Mouse (Mus musculus): ENCODE measurements around the gene Kat6b.
A peak's percentile ranks its signal among the peaks of the same experiment; 100 is the strongest.
"Not testable (repeated sequence)": the region's sequence is repeated elsewhere in the genome, so short reads cannot be mapped to it uniquely, and the experiment has no call there.

Gene Kat6b

GRCm38 (mm10) chr14:21481231-21481630, at the start of gene Kat6b:
TSS of gene Kat6b (plus strand) at chr14:21481434.
- DNase-seq = no peak

DNA sequence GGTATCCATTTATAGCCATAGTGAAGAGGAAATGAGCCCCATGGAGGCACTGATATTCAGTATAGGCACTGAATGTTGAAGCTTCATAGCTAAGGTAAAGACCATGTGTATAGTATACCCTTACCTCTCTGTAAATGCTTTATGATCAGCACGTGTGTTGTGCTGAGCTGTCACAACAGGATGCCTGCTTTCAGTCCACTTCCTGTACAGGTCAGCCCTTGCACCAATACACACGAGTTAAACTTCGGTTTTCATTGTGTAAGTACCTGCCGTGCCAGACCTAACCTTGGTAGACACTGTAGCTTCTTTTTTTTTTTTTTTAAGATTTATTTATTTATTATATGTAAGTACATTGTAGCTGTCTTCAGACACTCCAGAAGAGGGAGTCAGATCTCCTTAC, 47.8 kb upstream of the Kat6b start:
- no peak for DNase-seq

- no peak for DNase-seq
Observed at GRCm38 (mm10) chr14:21433995-21434394, 47.2 kb upstream of the Kat6b start.

DNA sequence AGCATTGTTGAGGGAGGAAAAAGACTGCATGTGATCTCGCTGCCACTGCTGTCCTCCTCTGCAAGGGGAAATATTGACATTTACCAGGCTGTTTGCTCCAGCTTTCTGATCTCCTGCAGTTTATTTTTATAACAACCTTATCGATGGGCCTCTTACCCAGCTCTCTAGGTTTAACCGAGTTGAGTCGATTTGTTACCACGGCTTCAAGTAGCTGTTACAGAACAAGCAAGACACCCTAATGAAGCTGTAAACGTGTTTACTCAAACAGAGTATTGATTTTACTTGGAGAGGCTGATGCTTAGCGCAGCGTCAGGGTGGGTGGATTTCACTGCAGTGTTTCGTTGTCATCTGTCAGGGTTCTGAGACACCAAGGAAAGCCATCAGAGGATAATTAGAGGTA, 46.5 kb upstream of the Kat6b start:
- no peak for DNase-seq

GRCm38 (mm10) chr14:21439785-21440184, 41.4 kb upstream of the Kat6b start:
- no peak for DNase-seq

- DNase-seq = no peak
Observed at GRCm38 (mm10) chr14:21440526-21440925, 40.7 kb upstream of the Kat6b start.

- DNase-seq = no peak
Observed at GRCm38 (mm10) chr14:21441772-21442533, 39.3 kb upstream of the Kat6b start.

GRCm38 (mm10) chr14:21452581-21452980, 28.7 kb upstream of the Kat6b start:
- no peak for DNase-seq

- no peak for DNase-seq
Observed at GRCm38 (mm10) chr14:21453896-21454295, 27.3 kb upstream of the Kat6b start.

GRCm38 (mm10) chr14:21455654-21456350, 25.4 kb upstream of the Kat6b start:
- no peak for DNase-seq

GRCm38 (mm10) chr14:21456526-21456925, 24.7 kb upstream of the Kat6b start:
- DNase-seq = no peak

GRCm38 (mm10) chr14:21457876-21458275, 23.4 kb upstream of the Kat6b start:
- no peak for DNase-seq

- no peak for DNase-seq
Observed at GRCm38 (mm10) chr14:21458696-21459095, 22.5 kb upstream of the Kat6b start.

DNA sequence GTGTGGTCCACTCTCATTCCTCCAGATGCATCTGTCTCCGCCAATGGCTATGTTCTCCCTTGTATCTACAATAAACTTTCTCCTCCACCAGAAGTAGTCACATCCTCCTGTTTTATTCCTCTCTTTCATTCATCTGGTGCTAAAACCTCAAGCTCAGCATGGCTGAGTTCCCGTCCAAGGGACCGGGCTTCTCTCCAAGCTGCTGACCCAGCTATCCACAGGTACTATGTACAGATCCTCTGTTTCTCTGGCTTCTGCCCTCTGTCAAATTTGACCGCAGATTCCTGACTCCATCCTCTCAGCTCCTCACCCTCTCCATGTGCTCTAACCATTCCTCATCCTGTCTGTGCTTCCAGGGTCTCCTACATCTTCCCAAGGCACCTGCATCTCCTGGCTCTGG, 22.1 kb upstream of the Kat6b start:
- peak; percentile 12 for DNase-seq

GRCm38 (mm10) chr14:21462398-21462797, 18.8 kb upstream of the Kat6b start:
- no peak for DNase-seq

DNA sequence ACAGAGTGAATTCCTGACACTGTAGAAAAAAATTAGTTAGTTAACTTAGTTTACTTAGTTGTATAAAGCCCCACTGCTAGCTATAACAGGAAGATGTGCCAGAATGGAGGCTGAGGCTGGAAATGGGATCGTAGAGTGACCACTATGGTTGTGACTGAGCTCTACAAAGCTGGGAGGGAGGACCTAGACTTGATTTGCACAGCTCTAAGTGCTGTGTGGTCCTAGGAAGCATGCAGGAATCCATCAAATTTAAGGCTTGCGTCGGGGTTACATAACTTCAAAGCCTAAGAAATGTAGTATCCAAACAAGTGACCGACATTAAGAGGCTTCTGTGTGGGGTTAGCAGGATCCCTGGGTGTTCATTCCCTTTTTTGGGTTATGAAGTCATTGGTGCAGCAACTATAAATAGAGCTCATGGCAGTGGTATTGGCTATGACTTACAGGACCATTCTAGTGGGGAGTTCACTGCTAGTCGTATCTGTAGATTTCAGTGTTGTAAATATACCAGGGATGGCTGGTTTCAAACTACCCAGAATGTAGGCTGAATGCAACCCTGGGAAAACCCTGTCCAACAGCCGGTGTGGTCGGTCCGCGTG, 18.0 kb upstream of the Kat6b start:
- no peak for DNase-seq

DNA sequence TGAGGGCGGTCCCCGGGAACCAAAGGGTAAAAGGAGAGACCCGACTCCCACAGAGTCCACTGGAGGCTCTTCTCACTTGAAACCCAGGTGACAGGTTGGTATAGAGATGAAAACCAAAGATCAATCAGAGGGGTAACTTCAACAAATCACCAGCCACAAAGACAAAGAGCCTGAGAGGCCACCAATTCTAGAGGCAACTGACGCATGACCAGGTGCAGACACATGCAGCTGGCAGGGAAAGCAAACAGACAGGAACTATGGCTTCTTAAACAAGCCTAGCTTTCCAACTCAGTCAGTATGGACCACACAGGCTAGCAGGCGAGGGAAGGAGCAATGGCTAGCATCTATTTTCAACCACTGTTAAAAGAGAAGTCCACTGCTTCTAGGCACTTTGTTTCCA, 10.8 kb upstream of the Kat6b start:
- DNase-seq = no peak

DNA sequence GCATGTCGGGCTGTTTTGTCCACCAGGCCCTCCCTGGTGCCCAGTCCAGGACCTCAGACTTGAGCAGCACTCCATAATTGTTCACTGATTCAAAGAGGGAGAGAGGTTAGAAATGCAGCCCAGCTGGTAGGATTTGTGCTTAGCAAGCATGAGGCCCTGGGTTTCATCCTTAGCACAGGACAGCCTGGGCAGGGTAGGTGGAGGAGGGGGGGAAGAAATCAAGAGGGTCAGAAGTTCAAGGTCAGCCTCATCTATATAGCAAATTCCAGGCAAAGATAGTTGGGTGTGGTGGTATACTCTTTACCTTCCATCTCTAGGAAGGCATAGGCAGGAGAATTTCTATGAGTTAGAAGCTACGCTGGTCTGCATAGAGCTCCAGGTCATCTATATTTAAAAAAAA, 9.3 kb upstream of the Kat6b start:
- DNase-seq = no peak

DNA sequence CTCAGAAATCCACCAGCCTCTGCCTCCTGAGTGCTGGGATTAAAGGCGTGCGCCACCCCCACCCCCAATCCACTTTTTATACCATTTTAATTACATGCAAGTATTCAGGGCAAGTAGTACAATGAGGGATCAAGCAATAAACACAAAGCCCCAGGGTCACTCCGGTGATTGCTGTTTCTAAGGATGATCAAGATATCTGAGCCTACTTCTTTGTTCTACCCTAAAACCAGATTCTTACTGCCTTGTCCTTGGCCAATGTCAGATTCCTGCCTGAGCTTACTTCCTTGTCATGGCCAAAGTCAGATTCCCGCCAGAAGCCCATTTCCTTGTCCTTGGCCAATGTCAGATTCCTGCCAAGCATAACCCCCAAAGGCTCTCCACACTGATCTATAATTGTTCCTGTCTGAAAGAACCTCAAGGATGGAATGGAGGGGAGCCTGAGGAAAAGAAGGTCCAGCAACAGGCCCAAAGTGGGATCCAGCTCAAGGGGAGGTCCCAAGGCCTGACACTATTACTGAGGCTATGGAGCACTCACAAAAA, 6.6 kb upstream of the Kat6b start:
- DNase-seq = not testable (repeated sequence)

GRCm38 (mm10) chr14:21477181-21477580, 4.1 kb upstream of the Kat6b start:
- no peak for DNase-seq

DNA sequence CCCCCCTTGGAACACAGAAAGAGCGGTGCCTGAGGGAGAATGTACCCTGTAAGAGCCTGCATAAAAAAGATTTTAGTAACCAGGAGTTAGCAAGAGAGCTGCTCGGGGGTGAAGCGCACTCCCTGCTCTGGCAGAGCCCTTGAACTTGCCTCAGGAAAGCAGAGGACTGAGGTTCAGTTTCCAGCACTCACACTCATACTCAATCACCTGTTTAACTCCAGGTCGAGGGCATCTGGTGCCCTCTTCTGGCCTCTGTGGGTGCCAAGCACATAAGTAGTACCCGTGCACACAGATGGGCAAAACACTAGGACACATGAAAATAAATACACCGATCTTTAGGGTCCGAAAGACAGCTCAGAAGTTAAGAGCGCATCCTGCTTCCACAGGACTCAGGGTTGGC, 1.7 kb upstream of the Kat6b start:
- no peak for DNase-seq

DNA sequence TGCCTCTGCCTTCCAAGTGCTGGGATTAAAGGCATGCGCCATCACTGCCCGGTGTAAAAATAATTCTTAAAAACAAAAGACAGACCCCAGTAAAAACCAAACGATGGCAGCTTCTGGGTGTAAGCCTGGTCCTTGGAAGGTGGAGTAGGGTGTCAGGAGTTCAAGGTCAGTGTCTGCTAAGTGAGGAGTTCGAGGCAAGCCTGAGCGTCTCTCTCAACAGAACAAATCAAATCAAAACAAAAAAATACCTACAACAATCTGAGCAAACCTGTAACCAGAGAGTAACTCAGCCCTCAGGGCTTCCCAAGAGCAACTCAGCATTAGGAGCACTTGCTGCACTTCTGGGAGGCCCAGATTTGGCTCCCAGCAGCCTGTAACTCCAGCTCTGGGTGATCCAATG, 1.0 kb upstream of the Kat6b start:
- no peak for DNase-seq

GRCm38 (mm10) chr14:21484199-21484598, 3.0 kb downstream of the Kat6b start:
- no peak for DNase-seq

- DNase-seq = no peak
Observed at GRCm38 (mm10) chr14:21484693-21485092, 3.5 kb downstream of the Kat6b start.

Data from cerebellum, adult 11-12 months (tissue).